Mouse (Mus musculus): Measurements from ENCODE around the gene Kif19a.

DNA sequence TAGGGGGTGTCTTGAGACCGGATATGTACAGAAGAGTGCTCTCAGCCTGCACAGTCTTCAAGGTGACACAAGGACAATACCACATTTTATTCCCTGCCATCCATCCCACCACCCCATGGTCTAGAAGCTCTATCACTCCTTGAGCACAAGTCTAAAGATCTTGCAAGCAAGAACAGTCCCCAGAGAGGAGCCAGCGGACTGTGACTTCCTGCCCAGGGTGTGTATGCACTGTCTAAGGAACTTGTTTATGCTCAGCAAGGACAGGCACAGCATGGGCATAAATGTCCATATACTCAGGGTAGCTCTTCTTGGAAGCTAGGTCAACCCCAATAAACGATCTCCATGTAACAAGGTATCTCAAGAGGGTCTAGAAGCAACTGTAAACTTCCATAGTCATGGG is 32.8 kb downstream of the Kif19a start:
- TF ChIP-seq POLR2A (IDR thresholded peaks at IDR 0.05; ENCODE audit: insufficient read depth, low read length): no peak
- TF ChIP-seq CTCF (IDR thresholded peaks at IDR 0.05; ENCODE audit: low read depth, low read length): no peak
